In the genomic region with DNA sequence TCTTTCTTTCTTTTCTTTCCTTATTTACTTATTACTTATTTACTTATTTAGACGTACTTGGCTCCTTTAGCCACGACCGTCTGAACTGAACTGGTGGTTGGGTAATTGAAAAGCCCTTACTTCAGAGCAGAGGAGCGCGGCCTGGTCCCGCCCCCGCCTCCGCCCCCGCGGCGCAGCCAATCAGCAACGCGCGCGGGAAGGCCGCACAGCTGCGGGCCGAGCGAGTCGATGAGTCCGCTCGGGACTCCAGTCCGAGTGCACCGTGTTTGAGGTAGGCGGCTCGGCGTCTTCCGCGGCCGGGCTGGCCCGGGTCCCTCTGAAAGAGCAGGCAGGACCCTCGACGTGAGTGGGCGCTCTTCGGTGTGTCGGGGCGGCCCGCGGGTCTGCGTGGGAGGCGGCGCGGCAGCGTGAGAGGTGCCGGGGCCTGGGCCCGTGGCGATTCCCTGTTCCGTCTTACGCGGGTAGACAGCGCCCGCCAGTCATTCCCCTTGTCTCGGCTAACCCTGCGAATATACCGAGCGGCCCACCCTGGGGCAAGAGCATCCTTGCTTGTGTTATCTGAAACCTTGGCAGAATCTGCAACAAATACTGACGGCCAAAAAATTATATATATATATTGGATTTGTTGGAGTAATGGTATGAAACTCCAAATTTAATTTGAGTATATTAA, we compare ENCODE assay signal across 8 mouse cellular contexts. TPM values are rescaled to one million over a fixed set of nuclear protein-coding genes. Genes with fewer than 3 reads are reported as not detected.
A peak's percentile ranks its signal among the peaks of the same experiment; 100 is the strongest.
DNase-seq lines count a peak whose midpoint lies in the region; ATAC-seq lines count a peak whose summit lies in the region.

A gene (plus strand): TSS at position 204 of the 670 bp plus-strand sequence.

- H3K27me3 ChIP-seq in hindbrain, embryonic 16.5 days (replicated peaks; ENCODE audit: control insufficient read depth, insufficient read depth, low read length): no peaks in the 10 kb centered on the region

- H3K9ac ChIP-seq in hindbrain, embryonic 16.5 days (ENCODE audit: low read depth, low read length): peak within 1 kb of the TSS; percentile 91

- peak within 1 kb of the TSS; percentile 79 for H3K4me3 ChIP-seq in hindbrain, embryonic 16.5 days (ENCODE audit: low read length)
- H3K4me3 ChIP-seq in macrophage (ENCODE audit: inconsistent target): peak within 1 kb of the TSS; percentile 71

- peak; percentile 77 for DNase-seq in WW6 (ENCODE audit: low read depth, low spot score)
- peak; percentile 93 to 97 for DNase-seq in cerebellum, postnatal 4 days (ENCODE audit: low spot score in 2 of 2)
- DNase-seq in gastrocnemius, adult 18-20 months (ENCODE audit: low spot score): peak; percentile 95
- peak; percentile 95 to 97 for DNase-seq in left cerebral cortex, adult 18-20 months (ENCODE audit: low spot score in 2 of 2)
- peak; percentile 97 for DNase-seq in right cerebral cortex, adult 18-20 months
- DNase-seq in urinary bladder, postnatal 10 days (ENCODE audit: low spot score): peak; percentile 83

- WGBS in hindbrain, embryonic 16.5 days: under 1% methylated on average over 57 of the region's 57 CpGs
- WGBS in macrophage (ENCODE audit: missing documents): under 1% methylated on average over 41 of the region's 57 CpGs

- peak within 1 kb of the TSS; percentile 60 for H3K4me2 ChIP-seq in hindbrain, embryonic 16.5 days (ENCODE audit: low read length)

- H3K27ac ChIP-seq in hindbrain, embryonic 16.5 days (ENCODE audit: low read depth, low read length): peak within 1 kb of the TSS; percentile 85
- H3K27ac ChIP-seq in macrophage: 0 out of 2 replicates have a peak within 1 kb of the TSS, but pooled peaks have one; percentile 4

- ATAC-seq in hindbrain, embryonic 16.5 days: peak; percentile 99

- H3K36me3 ChIP-seq in hindbrain, embryonic 16.5 days (ENCODE audit: control insufficient read depth, insufficient read depth, low read length): no peaks in the 10 kb centered on the region
- no peaks in the 10 kb centered on the region for H3K36me3 ChIP-seq in macrophage (ENCODE audit: inconsistent target)

- peaks cover 48% of the 10 kb centered on the region for H3K79me2 ChIP-seq in macrophage (ENCODE audit: inconsistent target)

- no peaks in the 10 kb centered on the region for H3K9me3 ChIP-seq in hindbrain, embryonic 16.5 days (ENCODE audit: control insufficient read depth, low read length)

- peaks cover 6% of the 10 kb centered on the region; the same call in 1 of the 2 replicates for H3K4me1 ChIP-seq in hindbrain, embryonic 16.5 days (ENCODE audit: control insufficient read depth, insufficient read depth, low read depth, low read length)

RNA-seq across cellular contexts. Expression of the gene that starts here (rescaled TPM):
- 10 to 100 TPM; 32.6 to 37.4 TPM for total RNA-seq in gastrocnemius, adult 18-20 months (2021)
- 40.4 and 40.8 TPM in 2 replicates for polyA plus RNA-seq in hindbrain, embryonic 16.5 days (2015; fragmentation: Nextera tagmentation; extraction: Ambion mirVana)
- 10 to 100 TPM; 29.2 to 31.2 TPM for total RNA-seq in left cerebral cortex, adult 18-20 months (2021)
- 100 to 1,000 TPM in 1 of 26 experiments, 10 to 100 TPM in 25; 12.7 to 107 (median 54.9) TPM for total RNA-seq in macrophage (2018; cell fraction: chromatin; rRNA removed)
- total RNA-seq in macrophage (2018; cell fraction: cytosol; rRNA removed): 10 to 100 TPM; 30.0 to 68.4 (median 46.2) TPM
- 100 to 1,000 TPM in 1 of 26 experiments, 10 to 100 TPM in 25; 25.8 to 103 (median 54.0) TPM for total RNA-seq in macrophage (2018; cell fraction: nucleus; rRNA removed)
- 48.3 to 56.9 TPM (median 49.1 TPM) in 3 replicates for polyA plus RNA-seq in macrophage (2018)

Comparison
In these comparisons a context has a peak if more than half of its experiments do, and no peak if none do; other contexts are left out.
1. Peak in every context shown above with its lines: DNase-seq, ATAC-seq, H3K4me3 ChIP-seq and H3K27ac ChIP-seq.